Mouse (Mus musculus): ENCODE results near the gene Ncmap. TPM values are rescaled to one million over a fixed set of nuclear protein-coding genes. Genes with fewer than 3 reads are reported as not detected.

Ncmap gene
- total and polyA plus RNA-seq, 2 experiments from 2014 or later, result 0.71 to 1.5 TPM

GRCm38 (mm10) chr4:135426587-135426986, 28.6 kb upstream of the Ncmap start:
- no peaks in the 10 kb centered on the region for H3K9me3 ChIP-seq (ENCODE audit: low read length)
- no peak overlapping the region for H3K27ac ChIP-seq (ENCODE audit: low read depth, low read length)
- H3K9ac ChIP-seq (replicated peaks; ENCODE audit: low read length, poor library complexity, severe bottlenecking), result no peak overlapping the region
- 91% methylated on average over 7 of the region's 7 CpGs for WGBS
- no peak overlapping the region for H3K4me2 ChIP-seq (ENCODE audit: low read depth, low read length, poor library complexity, severe bottlenecking)
- no peaks in the 10 kb centered on the region for H3K27me3 ChIP-seq (ENCODE audit: insufficient read depth, low read length)
- no peaks in the 10 kb centered on the region for H3K4me1 ChIP-seq (ENCODE audit: insufficient read depth, low read length)
- peaks cover 6% of the 10 kb centered on the region; the same call in 1 of the 2 replicates for H3K36me3 ChIP-seq (ENCODE audit: insufficient read depth, low read length)
- ATAC-seq (ENCODE audit: low FRiP score) (no peak), DNase-seq (ENCODE audit: low spot score) (no peak)
- H3K4me3 ChIP-seq (ENCODE audit: low read depth, low read length), result no peak overlapping the region
- TF ChIP-seq CTCF (IDR thresholded peaks at IDR 0.05), result no peak

DNA sequence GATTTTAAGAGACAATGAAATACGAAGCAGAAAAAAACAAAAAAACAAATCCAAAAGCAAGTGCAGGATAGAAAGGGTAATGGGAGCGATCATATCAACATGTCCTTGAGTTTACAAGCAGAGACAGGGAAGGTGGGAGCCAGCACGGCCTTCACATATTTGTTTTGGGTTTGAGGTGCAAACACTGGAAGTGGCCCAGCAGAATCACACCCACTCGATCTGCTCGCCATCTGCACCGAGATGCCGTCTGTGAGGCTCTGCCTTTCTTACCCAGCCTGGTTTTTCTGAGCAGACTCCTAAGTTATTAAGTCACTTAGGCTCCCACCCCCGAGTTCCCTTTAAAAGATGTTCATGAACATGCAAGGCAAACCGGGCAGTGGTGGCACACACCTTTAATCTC, 27.6 kb upstream of the Ncmap start:
- no peak overlapping the region for H3K9ac ChIP-seq (replicated peaks; ENCODE audit: low read length, poor library complexity, severe bottlenecking)

DNA sequence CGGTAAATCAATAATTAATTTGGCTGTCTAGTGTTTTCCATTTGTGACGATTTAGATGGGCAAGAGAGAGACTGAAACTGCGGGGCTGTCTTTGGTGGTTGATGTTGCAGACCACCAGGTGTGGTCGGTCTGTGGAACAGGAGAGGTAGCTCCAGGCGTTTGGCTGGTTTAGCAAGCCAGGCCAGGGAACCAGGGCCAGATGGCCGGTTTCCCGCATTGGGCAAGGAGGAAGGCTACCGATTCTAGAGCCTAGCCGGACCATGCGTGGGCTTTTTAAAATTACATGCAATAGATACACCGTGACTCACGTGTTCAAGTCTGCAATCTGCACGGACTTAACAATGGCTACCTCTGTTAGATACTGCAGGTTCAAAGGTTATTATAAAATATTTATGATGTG, 22.9 kb upstream of the Ncmap start:
- no peaks in the 10 kb centered on the region for H3K27me3 ChIP-seq (ENCODE audit: insufficient read depth, low read length)
- peaks cover 48% of the 10 kb centered on the region for H3K36me3 ChIP-seq (ENCODE audit: insufficient read depth, low read length)
- 96% methylated on average over 13 of the region's 13 CpGs for WGBS
- no peak overlapping the region for H3K4me2 ChIP-seq (ENCODE audit: low read depth, low read length, poor library complexity, severe bottlenecking)
- no peak overlapping the region for H3K4me3 ChIP-seq (ENCODE audit: low read depth, low read length)
- ATAC-seq (ENCODE audit: low FRiP score), result no peak
- no peaks in the 10 kb centered on the region for H3K4me1 ChIP-seq (ENCODE audit: insufficient read depth, low read length)
- no peaks in the 10 kb centered on the region for H3K9me3 ChIP-seq (ENCODE audit: low read length)
- no peak overlapping the region for H3K27ac ChIP-seq (ENCODE audit: low read depth, low read length)
- DNase-seq (ENCODE audit: low spot score), result no peak
- no peak overlapping the region for H3K9ac ChIP-seq (replicated peaks; ENCODE audit: low read length, poor library complexity, severe bottlenecking)
- TF ChIP-seq CTCF (IDR thresholded peaks at IDR 0.05), result no peak

More for the DNA sequence above, 27.6 kb upstream of the Ncmap start:
- Histone ChIP-seq H3K27ac (ENCODE audit: low read depth, low read length) (no peak overlapping the region), H3K4me2 (ENCODE audit: low read depth, low read length, poor library complexity, severe bottlenecking) (no peak overlapping the region), H3K4me3 (ENCODE audit: low read depth, low read length) (no peak overlapping the region), H3K36me3 (ENCODE audit: insufficient read depth, low read length) (peaks cover 14% of the 10 kb centered on the region), H3K9me3 (ENCODE audit: low read length) (no peaks in the 10 kb centered on the region), H3K27me3 (ENCODE audit: insufficient read depth, low read length) (no peaks in the 10 kb centered on the region), H3K4me1 (ENCODE audit: insufficient read depth, low read length) (no peaks in the 10 kb centered on the region)
- WGBS, result 90% methylated on average over 9 of the region's 9 CpGs
- TF ChIP-seq CTCF (IDR thresholded peaks at IDR 0.05), result no peak
- ATAC-seq (ENCODE audit: low FRiP score), result no peak
- DNase-seq (ENCODE audit: low spot score), result no peak

DNA sequence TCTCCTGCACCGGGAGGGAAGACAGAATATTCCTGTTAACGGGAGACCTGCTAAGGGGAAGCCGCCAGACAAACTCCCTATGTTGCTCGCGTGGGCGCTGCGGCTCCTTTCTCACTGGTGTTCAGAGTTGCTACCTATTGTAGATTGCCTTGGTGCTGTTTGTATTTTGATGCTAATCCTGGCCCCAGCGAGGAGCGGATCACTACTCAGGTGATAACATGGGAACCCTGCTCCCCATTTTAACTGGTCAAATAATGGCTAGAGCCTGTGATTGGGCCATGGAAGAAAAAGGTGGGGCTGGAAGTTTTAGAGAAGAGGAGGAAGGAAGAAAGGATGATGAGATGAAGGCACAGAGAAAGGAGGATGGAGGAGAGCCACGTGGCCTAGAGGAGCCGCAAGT, 22.4 kb upstream of the Ncmap start:
- Histone ChIP-seq H3K4me2 (ENCODE audit: low read depth, low read length, poor library complexity, severe bottlenecking) (no peak overlapping the region), H3K9me3 (ENCODE audit: low read length) (no peaks in the 10 kb centered on the region), H3K9ac (replicated peaks; ENCODE audit: low read length, poor library complexity, severe bottlenecking) (no peak overlapping the region), H3K4me1 (ENCODE audit: insufficient read depth, low read length) (no peaks in the 10 kb centered on the region), H3K4me3 (ENCODE audit: low read depth, low read length) (no peak overlapping the region), H3K27ac (ENCODE audit: low read depth, low read length) (no peak overlapping the region), H3K27me3 (ENCODE audit: insufficient read depth, low read length) (no peaks in the 10 kb centered on the region), H3K36me3 (ENCODE audit: insufficient read depth, low read length) (peaks cover 53% of the 10 kb centered on the region)
- ATAC-seq (ENCODE audit: low FRiP score) (no peak), DNase-seq (ENCODE audit: low spot score) (no peak)
- 81% methylated on average over 11 of the region's 11 CpGs for WGBS
- TF ChIP-seq CTCF (IDR thresholded peaks at IDR 0.05), result no peak

DNA sequence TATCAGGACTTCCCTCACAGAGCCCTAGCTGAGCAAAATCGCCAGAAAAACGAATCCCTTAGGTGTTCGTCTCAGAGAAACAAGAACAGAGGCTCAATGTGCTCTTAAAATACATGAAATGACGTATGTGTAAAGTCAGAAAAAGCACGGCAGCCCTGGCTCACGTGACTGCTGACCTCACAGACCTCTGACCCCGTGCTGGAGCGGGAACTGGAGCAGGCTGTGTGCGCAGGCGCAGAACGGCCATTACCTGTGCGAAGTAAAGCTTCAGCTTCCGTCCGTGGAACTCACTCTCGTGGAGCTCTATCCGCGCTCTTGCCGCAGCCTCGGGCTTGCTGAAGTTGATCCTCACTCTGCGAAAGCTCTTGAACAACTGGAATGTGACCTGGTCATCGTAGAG, 22.0 kb upstream of the Ncmap start:
- no peak for TF ChIP-seq CTCF (IDR thresholded peaks at IDR 0.05)
- Histone ChIP-seq H3K4me1 (ENCODE audit: insufficient read depth, low read length) (no peaks in the 10 kb centered on the region), H3K4me3 (ENCODE audit: low read depth, low read length) (no peak overlapping the region), H3K27ac (ENCODE audit: low read depth, low read length) (no peak overlapping the region), H3K27me3 (ENCODE audit: insufficient read depth, low read length) (no peaks in the 10 kb centered on the region), H3K4me2 (ENCODE audit: low read depth, low read length, poor library complexity, severe bottlenecking) (no peak overlapping the region), H3K9ac (replicated peaks; ENCODE audit: low read length, poor library complexity, severe bottlenecking) (no peak overlapping the region), H3K36me3 (ENCODE audit: insufficient read depth, low read length) (peaks cover 55% of the 10 kb centered on the region), H3K9me3 (ENCODE audit: low read length) (no peaks in the 10 kb centered on the region)
- 91% methylated on average over 21 of the region's 21 CpGs for WGBS
- DNase-seq (ENCODE audit: low spot score), result no peak
- ATAC-seq (ENCODE audit: low FRiP score), result no peak

DNA sequence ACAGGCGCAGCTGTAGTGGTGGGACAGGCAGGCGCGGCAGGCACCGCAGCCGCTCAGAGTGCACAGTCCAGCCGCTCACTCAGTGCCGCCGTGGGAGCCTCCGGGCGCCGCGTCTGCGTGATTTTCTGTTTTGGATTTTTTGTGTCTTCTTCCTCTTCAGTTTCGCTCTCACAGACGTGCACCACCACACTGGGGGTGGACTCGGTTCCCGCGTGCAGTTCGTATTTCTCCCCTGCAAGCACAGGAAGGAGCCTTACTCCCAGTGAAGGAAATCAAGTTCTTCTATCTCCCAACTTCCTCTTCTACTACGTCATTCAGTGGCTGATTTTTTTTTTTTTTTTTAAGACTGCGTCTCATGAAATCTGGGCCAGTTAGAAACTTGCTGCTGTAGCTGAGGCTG, 18.3 kb upstream of the Ncmap start:
- WGBS, result 93% methylated on average over 21 of the region's 21 CpGs
- H3K36me3 ChIP-seq (ENCODE audit: insufficient read depth, low read length), result peaks cover 74% of the 10 kb centered on the region

More for the DNA sequence above, 18.3 kb upstream of the Ncmap start:
- Histone ChIP-seq H3K27me3 (ENCODE audit: insufficient read depth, low read length) (no peaks in the 10 kb centered on the region), H3K27ac (ENCODE audit: low read depth, low read length) (no peak overlapping the region), H3K9ac (replicated peaks; ENCODE audit: low read length, poor library complexity, severe bottlenecking) (no peak overlapping the region), H3K4me3 (ENCODE audit: low read depth, low read length) (no peak overlapping the region), H3K4me1 (ENCODE audit: insufficient read depth, low read length) (no peaks in the 10 kb centered on the region), H3K9me3 (ENCODE audit: low read length) (no peaks in the 10 kb centered on the region), H3K4me2 (ENCODE audit: low read depth, low read length, poor library complexity, severe bottlenecking) (no peak overlapping the region)
- DNase-seq (ENCODE audit: low spot score), result no peak
- no peak for TF ChIP-seq CTCF (IDR thresholded peaks at IDR 0.05)
- ATAC-seq (ENCODE audit: low FRiP score), result no peak
